Mouse (Mus musculus) yolk sac, embryonic 10.5 days (tissue): Measurements from ENCODE around the gene Bcdin3d.
A peak's percentile ranks its signal among the peaks of the same experiment; 100 is the strongest.
"Not testable (repeated sequence)": the region's sequence is repeated elsewhere in the genome, so short reads cannot be mapped to it uniquely, and the experiment has no call there.

ENCODE experiments used
- DNase-seq: peaks from one replicate; pipeline ENCODE4 v3.0.0-alpha.2; 2017; ENCODE audit warnings: low spot score

The Bcdin3d gene

GRCm38 (mm10) chr15:99473801-99474575, 542 bp downstream of the Bcdin3d start:
- DNase-seq: peak; percentile 84

GRCm38 (mm10) chr15:99472972-99473371, 1.6 kb downstream of the Bcdin3d start:
- DNase-seq: no peak

GRCm38 (mm10) chr15:99471677-99472063, 2.9 kb downstream of the Bcdin3d start:
- DNase-seq: no peak

GRCm38 (mm10) chr15:99470971-99471676, 3.4 kb downstream of the Bcdin3d start:
- peak; percentile 22 for DNase-seq

- DNase-seq: no peak
Measured at GRCm38 (mm10) chr15:99470224-99470761, 4.2 kb downstream of the Bcdin3d start.

- DNase-seq: no peak
Measured at GRCm38 (mm10) chr15:99469736-99470135, 4.8 kb downstream of the Bcdin3d start.

GRCm38 (mm10) chr15:99469067-99469466, 5.5 kb downstream of the Bcdin3d start:
- peak; percentile 45 for DNase-seq

- DNase-seq: no peak
Measured at GRCm38 (mm10) chr15:99463194-99463593, 11.3 kb downstream of the Bcdin3d start.

- peak; percentile 96 for DNase-seq
Measured at GRCm38 (mm10) chr15:99457606-99458401, 16.7 kb downstream of the Bcdin3d start, which contains the start of gene Nckap5l. Gene Nckap5l, minus strand, starts transcription at chr15:99457748.

- peak; percentile 76 for DNase-seq
Measured at GRCm38 (mm10) chr15:99456963-99457605, 17.4 kb downstream of the Bcdin3d start.

GRCm38 (mm10) chr15:99456338-99456962, 18.1 kb downstream of the Bcdin3d start:
- no peak for DNase-seq

- DNase-seq: no peak
Measured at GRCm38 (mm10) chr15:99455415-99455814, 19.1 kb downstream of the Bcdin3d start.

- DNase-seq: no peak
Measured at GRCm38 (mm10) chr15:99454585-99455279, 19.8 kb downstream of the Bcdin3d start.

- DNase-seq: no peak
Measured at GRCm38 (mm10) chr15:99453153-99453900, 21.2 kb downstream of the Bcdin3d start.

GRCm38 (mm10) chr15:99449751-99450280, 24.7 kb downstream of the Bcdin3d start:
- no peak for DNase-seq

GRCm38 (mm10) chr15:99449131-99449750, 25.3 kb downstream of the Bcdin3d start:
- DNase-seq: peak; percentile 9

- DNase-seq: not testable (repeated sequence)
Measured at GRCm38 (mm10) chr15:99446136-99446535, 28.4 kb downstream of the Bcdin3d start.

- no peak for DNase-seq
Measured at GRCm38 (mm10) chr15:99445567-99445966, 29.0 kb downstream of the Bcdin3d start.

GRCm38 (mm10) chr15:99442358-99442757, 32.2 kb downstream of the Bcdin3d start:
- no peak for DNase-seq
